Mouse (Mus musculus): ENCODE data around the gene Nol8. TPM values are rescaled to one million over a fixed set of nuclear protein-coding genes. Genes with fewer than 3 reads are reported as not detected.

Nol8 gene
- polyA plus RNA-seq, 2 experiments = 5.4 to 7.8 TPM

DNA sequence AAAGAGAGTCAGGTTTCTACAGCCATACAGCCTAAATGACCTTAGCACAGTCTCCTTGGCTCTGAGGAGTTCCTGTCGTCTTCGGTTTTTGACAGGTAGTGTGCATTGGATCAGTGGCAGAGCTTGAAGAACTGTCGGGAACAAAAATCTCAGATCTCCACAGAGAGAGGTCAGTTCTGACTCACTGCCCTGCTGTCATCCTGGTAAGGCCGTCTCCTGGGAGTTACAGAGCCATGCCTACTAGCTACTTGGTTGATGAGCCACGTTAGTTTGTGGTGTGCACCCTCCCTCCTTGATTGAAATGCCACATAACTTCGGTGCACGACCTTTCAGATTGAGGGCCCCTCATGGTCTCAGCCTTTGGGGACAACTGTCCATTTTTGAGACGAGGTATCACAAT is 55.4 kb downstream of the Nol8 start:
- Histone ChIP-seq H3K9ac (replicated peaks) (no peak overlapping the region), H3K27me3 (ENCODE audit: control insufficient read depth, insufficient read depth, low read length) (no peaks in the 10 kb centered on the region), H3K4me2 (ENCODE audit: low read depth) (no peak overlapping the region), H3K4me3 (ENCODE audit: insufficient read depth in 1 of 2, low read depth in 2 of 2, low read length in 2 of 2) (no peak overlapping the region), H3K4me1 (replicated peaks; ENCODE audit: control insufficient read depth in 2 of 2, insufficient read depth in 2 of 2, low read length in 1 of 2) (peaks cover 6 to 7% of the 10 kb centered on the region in 2 experiments; a peak in 3 of 4 replicates), H3K9me3 (ENCODE audit: control insufficient read depth, low read length) (no peaks in the 10 kb centered on the region), H3K27ac (no peak overlapping the region), H3K36me3 (replicated peaks; ENCODE audit: control insufficient read depth, insufficient read depth, low read depth) (peaks cover 80% of the 10 kb centered on the region)
- DNase-seq (ENCODE audit: low read depth in 3 of 3, low spot score in 3 of 3) = no peak
- TF ChIP-seq EP300 (IDR thresholded peaks at IDR 0.05; ENCODE audit: low read depth) (no peak), CTCF (IDR thresholded peaks at IDR 0.05; ENCODE audit: low read depth) (no peak)
- WGBS (ENCODE audit: insufficient replicate concordance) = 82% methylated on average over 8 of the region's 8 CpGs
- no peak for ATAC-seq (ENCODE audit: insufficient read depth)

DNA sequence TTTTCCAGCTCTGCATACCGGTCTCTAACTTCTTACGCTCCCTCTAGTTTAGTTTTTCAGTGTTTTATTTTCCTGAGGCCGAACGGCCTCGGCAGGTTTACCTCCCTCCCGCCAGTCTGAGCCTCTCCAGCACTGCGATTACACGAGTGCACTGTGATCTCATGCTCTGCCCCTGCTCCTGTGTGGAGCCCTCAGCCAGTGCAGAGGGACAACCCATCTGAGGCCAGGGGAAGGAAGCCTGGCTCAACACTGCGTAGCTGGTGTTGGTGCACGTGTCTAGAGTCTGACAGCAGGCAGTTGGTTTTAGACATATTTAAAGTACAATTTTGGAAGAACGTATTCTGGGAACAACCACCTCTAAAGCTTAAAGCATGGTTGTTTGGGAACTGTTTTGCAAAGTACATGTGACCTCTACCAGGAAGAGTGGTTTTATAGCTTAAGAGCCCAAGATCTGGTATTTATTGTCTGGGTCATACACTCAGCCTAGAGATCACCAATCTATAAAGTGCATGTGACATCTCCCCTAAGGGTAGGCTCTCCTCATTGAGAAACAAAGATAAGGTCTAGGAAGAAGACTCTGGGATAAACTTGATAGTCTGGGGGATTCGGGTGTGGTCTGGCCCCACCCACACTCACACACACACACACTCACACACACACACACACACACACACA is 59.3 kb downstream of the Nol8 start:
- no peaks in the 10 kb centered on the region for H3K27me3 ChIP-seq (ENCODE audit: control insufficient read depth, insufficient read depth, low read length)
- H3K27ac ChIP-seq = no peak overlapping the region
- DNase-seq (ENCODE audit: low read depth in 3 of 3, low spot score in 3 of 3) (no peak), ATAC-seq (ENCODE audit: insufficient read depth) (peak; percentile 67)
- H3K4me1 ChIP-seq (replicated peaks; ENCODE audit: control insufficient read depth in 2 of 2, insufficient read depth in 2 of 2, low read length in 1 of 2) = peaks cover 6 to 7% of the 10 kb centered on the region in 2 experiments; a peak in 3 of 4 replicates
- 72% methylated on average over 12 of the region's 12 CpGs for whole genome bisulfite sequencing (ENCODE audit: insufficient replicate concordance)
- no peak overlapping the region for H3K9ac ChIP-seq (replicated peaks)
- TF ChIP-seq CTCF (IDR thresholded peaks at IDR 0.05; ENCODE audit: low read depth) = no peak
- TF ChIP-seq EP300 (IDR thresholded peaks at IDR 0.05; ENCODE audit: low read depth) = no peak
- H3K36me3 ChIP-seq (replicated peaks; ENCODE audit: control insufficient read depth, insufficient read depth, low read depth) = peaks cover 72% of the 10 kb centered on the region
- H3K4me2 ChIP-seq (ENCODE audit: low read depth) = no peak overlapping the region
- no peak overlapping the region for H3K4me3 ChIP-seq (ENCODE audit: insufficient read depth in 1 of 2, low read depth in 2 of 2, low read length in 2 of 2)
- no peaks in the 10 kb centered on the region for H3K9me3 ChIP-seq (ENCODE audit: control insufficient read depth, low read length)

DNA sequence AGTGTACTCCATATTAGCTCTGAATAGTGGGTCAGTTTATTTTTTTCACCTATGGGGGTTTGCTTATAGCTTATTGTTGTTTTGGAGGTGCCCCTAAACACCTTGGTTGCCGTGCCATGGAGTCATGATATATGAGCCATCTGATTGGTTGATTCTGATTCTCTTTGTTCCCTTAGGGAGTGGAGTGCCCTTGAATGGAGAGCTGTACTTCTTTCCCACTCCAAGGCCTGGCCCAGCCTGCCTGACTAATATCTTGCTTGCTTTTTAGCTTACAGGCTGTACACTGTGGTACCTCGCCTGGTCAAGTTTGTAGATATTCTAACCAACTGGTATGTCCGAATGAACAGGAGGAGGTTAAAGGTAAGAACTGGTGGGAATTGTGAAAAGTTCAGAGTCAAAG is 66.4 kb downstream of the Nol8 start:
- Histone ChIP-seq H3K9ac (replicated peaks) (no peak overlapping the region), H3K9me3 (ENCODE audit: control insufficient read depth, low read length) (no peaks in the 10 kb centered on the region), H3K27me3 (ENCODE audit: control insufficient read depth, insufficient read depth, low read length) (no peaks in the 10 kb centered on the region), H3K4me3 (ENCODE audit: insufficient read depth in 1 of 2, low read depth in 2 of 2, low read length in 2 of 2) (no peak overlapping the region), H3K36me3 (replicated peaks; ENCODE audit: control insufficient read depth, insufficient read depth, low read depth) (peaks cover 80% of the 10 kb centered on the region), H3K4me2 (ENCODE audit: low read depth) (no peak overlapping the region), H3K27ac (no peak overlapping the region), H3K4me1 (replicated peaks; ENCODE audit: control insufficient read depth in 2 of 2, insufficient read depth in 2 of 2, low read length in 1 of 2) (no peaks in the 10 kb centered on the region)
- ATAC-seq (ENCODE audit: insufficient read depth) (no peak), DNase-seq (ENCODE audit: low read depth in 3 of 3, low spot score in 3 of 3) (no peak)
- WGBS (ENCODE audit: insufficient replicate concordance) = 67% methylated on average over 3 of the region's 3 CpGs
- TF ChIP-seq CTCF (IDR thresholded peaks at IDR 0.05; ENCODE audit: low read depth) = no peak
- no peak for TF ChIP-seq EP300 (IDR thresholded peaks at IDR 0.05; ENCODE audit: low read depth)

Other genes starting within 250 kb of the Nol8 start
- gene Ippk, start 231.8 kb upstream of the Nol8 start, polyA plus RNA-seq (2012; rRNA removed) = 3.0 and 4.0 TPM in 2 replicates
- 7.1 and 7.2 TPM in 2 replicates for gene Ippk, start 231.8 kb upstream of the Nol8 start, polyA plus RNA-seq (2014; fragmentation: Nextera tagmentation; extraction: Ambion mirVana)
- gene Tes3-ps, start 159.8 kb upstream of the Nol8 start, polyA plus RNA-seq (2012; rRNA removed) = 0.05 and 0.13 TPM in 2 replicates
- 0.42 and 0.44 TPM in 2 replicates for gene Tes3-ps, start 159.8 kb upstream of the Nol8 start, polyA plus RNA-seq (2014; fragmentation: Nextera tagmentation; extraction: Ambion mirVana)
- gene Ecm2, start 148.3 kb upstream of the Nol8 start, polyA plus RNA-seq (2012; rRNA removed) = 0.11 and 0.19 TPM in 2 replicates
- gene Ecm2, start 148.3 kb upstream of the Nol8 start, polyA plus RNA-seq (2014; fragmentation: Nextera tagmentation; extraction: Ambion mirVana) = 0.10 and 0.19 TPM in 2 replicates
- 0.10 and 0.17 TPM in 2 replicates for gene Aspn, start 108.6 kb upstream of the Nol8 start, polyA plus RNA-seq (2012; rRNA removed)
- 0.35 and 0.44 TPM in 2 replicates for gene Aspn, start 108.6 kb upstream of the Nol8 start, polyA plus RNA-seq (2014; fragmentation: Nextera tagmentation; extraction: Ambion mirVana)
- gene Omd, start 70.6 kb upstream of the Nol8 start, polyA plus RNA-seq (2012; rRNA removed) = not detected in 2 replicates
- 0.18 TPM in 2 replicates for gene Omd, start 70.6 kb upstream of the Nol8 start, polyA plus RNA-seq (2014; fragmentation: Nextera tagmentation; extraction: Ambion mirVana)
- gene Ogn, start 45.0 kb upstream of the Nol8 start, polyA plus RNA-seq (2012; rRNA removed) = 0.35 and 0.49 TPM in 2 replicates
- gene Ogn, start 45.0 kb upstream of the Nol8 start, polyA plus RNA-seq (2014; fragmentation: Nextera tagmentation; extraction: Ambion mirVana) = 1.1 and 1.5 TPM in 2 replicates
- 6.0 and 9.9 TPM in 2 replicates for gene Cenpp, start 293 bp upstream of the Nol8 start, polyA plus RNA-seq (2012; rRNA removed)
- 30.4 and 33.0 TPM in 2 replicates for gene Cenpp, start 293 bp upstream of the Nol8 start, polyA plus RNA-seq (2014; fragmentation: Nextera tagmentation; extraction: Ambion mirVana)
- 28.2 and 36.5 TPM in 2 replicates for gene Iars, start 29.0 kb downstream of the Nol8 start, polyA plus RNA-seq (2012; rRNA removed)
- 39.1 and 45.8 TPM in 2 replicates for gene Iars, start 29.0 kb downstream of the Nol8 start, polyA plus RNA-seq (2014; fragmentation: Nextera tagmentation; extraction: Ambion mirVana)
- gene Gm30302, start 145.9 kb downstream of the Nol8 start, polyA plus RNA-seq (2012; rRNA removed) = not detected in 2 replicates
- not detected in 2 replicates for gene Gm30302, start 145.9 kb downstream of the Nol8 start, polyA plus RNA-seq (2014; fragmentation: Nextera tagmentation; extraction: Ambion mirVana)